Mouse (Mus musculus) heart, embryonic 15.5 days (tissue): ENCODE results near the gene Zfp963. TPM values are rescaled to one million over a fixed set of nuclear protein-coding genes. Genes with fewer than 3 reads are reported as not detected.
A peak's percentile ranks its signal among the peaks of the same experiment; 100 is the strongest.

Experiments used
- ATAC-seq: fragments of 200-750 bp; cut with Nextera tagmentation; replicated peaks from 2 replicates; pipeline ENCODE4 v1.8.0; 2017; ENCODE audit warnings: low read depth, moderate TSS enrichment; ENCODE audit not compliant: insufficient number of reproducible peaks, insufficient read depth, low FRiP score
- H3K27ac ChIP-seq: fragments of 300-500 bp; sonication (generic); 2 replicates; pipeline ENCODE4 v1.5.1; 2015; ENCODE audit warnings: mild to moderate bottlenecking, inconsistent platforms
- H3K27me3 ChIP-seq: fragments of 300-500 bp; sonication (generic); 2 replicates; pipeline ENCODE4 v1.6.1; 2015; ENCODE audit warnings: inconsistent platforms
- H3K36me3 ChIP-seq: fragments of 300-500 bp; sonication (generic); 2 replicates; pipeline ENCODE4 v1.6.1; 2015; ENCODE audit warnings: mild to moderate bottlenecking, inconsistent platforms
- H3K4me1 ChIP-seq: fragments of 300-500 bp; sonication (generic); replicated peaks from 2 replicates; pipeline ENCODE4 v1.6.1; 2015; ENCODE audit warnings: inconsistent platforms
- H3K4me2 ChIP-seq: fragments of 300-500 bp; sonication (generic); 2 replicates; pipeline ENCODE4 v1.6.1; 2015; ENCODE audit warnings: inconsistent platforms, mild to moderate bottlenecking, moderate library complexity
- H3K4me3 ChIP-seq: fragments of 300-500 bp; sonication (generic); 2 replicates; pipeline ENCODE4 v1.5.1; 2015; ENCODE audit warnings: mild to moderate bottlenecking, inconsistent platforms
- H3K9ac ChIP-seq: fragments of 300-500 bp; sonication (generic); 2 replicates; pipeline ENCODE4 v1.6.1; 2015; ENCODE audit warnings: mild to moderate bottlenecking, inconsistent platforms
- H3K9me3 ChIP-seq: fragments of 300-500 bp; sonication (generic); replicated peaks from 2 replicates; pipeline ENCODE4 v1.6.1; 2016; ENCODE audit warnings: inconsistent platforms
- WGBS: fragments of 180-500 bp; shearing (Covaris S2); methylation state at CpG from one replicate; pipeline ENCODE4 v1.1.7; 2015; ENCODE audit warnings: mixed read lengths; 5-methylcytosine and 5-hydroxymethylcytosine counted together
- polyA plus RNA-seq: library from polyadenylated mRNA; unstranded; fragments of >200 nt; fragmentation: Nextera tagmentation; extraction: Ambion mirVana; gene quantifications from 2 replicates; pipeline ENCODE4 v1.2.1, GENCODE M21; 2015

Zfp963 gene
- polyA plus RNA-seq: 3.1 and 4.6 TPM in 2 replicates

- WGBS: 3% methylated on average over 47 of the region's 48 CpGs
- Histone ChIP-seq H3K27ac (peak within 1 kb of the TSS; percentile 100), H3K4me2 (peak within 1 kb of the TSS; percentile 60), H3K36me3 (no peaks in the 10 kb centered on the region), H3K9me3 (no peaks in the 10 kb centered on the region), H3K4me3 (peak within 1 kb of the TSS; percentile 80), H3K4me1 (peaks cover 12% of the 10 kb centered on the region), H3K9ac (peak within 1 kb of the TSS; percentile 94), H3K27me3 (no peaks in the 10 kb centered on the region)
- peak; percentile 99 for ATAC-seq
Measured at GRCm38 (mm10) chr8:69749544-69750454, at the start of gene Zfp963. TSS of gene Zfp963 (minus strand) at chr8:69749970.

GRCm38 (mm10) chr8:69799261-69799660, 49.5 kb upstream of the Zfp963 start:
- H3K9me3 ChIP-seq: no peaks in the 10 kb centered on the region
- H3K4me2 ChIP-seq: no peak overlapping the region
- H3K9ac ChIP-seq: no peak overlapping the region
- H3K27me3 ChIP-seq: no peaks in the 10 kb centered on the region
- 91% methylated on average over 8 of the region's 8 CpGs for WGBS
- peaks cover 97% of the 10 kb centered on the region for H3K36me3 ChIP-seq
- H3K4me1 ChIP-seq: no peaks in the 10 kb centered on the region
- no peak for ATAC-seq
- H3K27ac ChIP-seq: no peak overlapping the region
- no peak overlapping the region for H3K4me3 ChIP-seq

GRCm38 (mm10) chr8:69797661-69798060, 47.9 kb upstream of the Zfp963 start:
- Histone ChIP-seq H3K9me3 (no peaks in the 10 kb centered on the region), H3K36me3 (peaks cover 88% of the 10 kb centered on the region), H3K27me3 (no peaks in the 10 kb centered on the region), H3K4me3 (no peak overlapping the region), H3K4me1 (peaks cover 3% of the 10 kb centered on the region), H3K4me2 (no peak overlapping the region), H3K9ac (no peak overlapping the region), H3K27ac (no peak overlapping the region)
- no peak for ATAC-seq
- WGBS: 93% methylated on average over 10 of the region's 10 CpGs

- no peaks in the 10 kb centered on the region for H3K9me3 ChIP-seq
- 90% methylated on average over 16 of the region's 16 CpGs for WGBS
- no peak for ATAC-seq
- H3K9ac ChIP-seq: no peak overlapping the region
- peaks cover 12% of the 10 kb centered on the region for H3K4me1 ChIP-seq
- no peak overlapping the region for H3K4me2 ChIP-seq
- H3K4me3 ChIP-seq: no peak overlapping the region
- no peak overlapping the region for H3K27ac ChIP-seq
- H3K36me3 ChIP-seq: peaks cover 79% of the 10 kb centered on the region
- no peaks in the 10 kb centered on the region for H3K27me3 ChIP-seq
Measured at GRCm38 (mm10) chr8:69796721-69797345, 47.1 kb upstream of the Zfp963 start.

- WGBS: 92% methylated on average over 6 of the region's 6 CpGs
- ATAC-seq: no peak
Measured at GRCm38 (mm10) chr8:69794901-69795300, 45.1 kb upstream of the Zfp963 start.

GRCm38 (mm10) chr8:69794096-69794495, 44.3 kb upstream of the Zfp963 start:
- Histone ChIP-seq H3K9ac (no peak overlapping the region), H3K4me3 (no peak overlapping the region), H3K4me1 (peaks cover 21% of the 10 kb centered on the region), H3K9me3 (no peaks in the 10 kb centered on the region), H3K36me3 (peaks cover 53% of the 10 kb centered on the region), H3K27ac (no peak overlapping the region), H3K27me3 (no peaks in the 10 kb centered on the region), H3K4me2 (no peak overlapping the region)
- ATAC-seq: no peak
- 85% methylated on average over 3 of the region's 3 CpGs for WGBS

More at GRCm38 (mm10) chr8:69794901-69795300, 45.1 kb upstream of the Zfp963 start:
- Histone ChIP-seq H3K27me3 (no peaks in the 10 kb centered on the region), H3K27ac (no peak overlapping the region), H3K36me3 (peaks cover 61% of the 10 kb centered on the region), H3K4me3 (no peak overlapping the region), H3K4me1 (peaks cover 18% of the 10 kb centered on the region), H3K4me2 (no peak overlapping the region), H3K9ac (no peak overlapping the region), H3K9me3 (no peaks in the 10 kb centered on the region)

- Histone ChIP-seq H3K4me1 (peaks cover 21% of the 10 kb centered on the region), H3K27me3 (no peaks in the 10 kb centered on the region), H3K9ac (no peak overlapping the region), H3K4me3 (no peak overlapping the region), H3K4me2 (no peak overlapping the region), H3K27ac (no peak overlapping the region), H3K9me3 (no peaks in the 10 kb centered on the region), H3K36me3 (peaks cover 48% of the 10 kb centered on the region)
- ATAC-seq: no peak
- WGBS: 90% methylated on average over 4 of the region's 4 CpGs
Measured at GRCm38 (mm10) chr8:69793666-69794065, 43.9 kb upstream of the Zfp963 start.

- WGBS: under 1% methylated on average over 47 of the region's 48 CpGs
- peak overlapping the region; percentile 90 for H3K27ac ChIP-seq
- no peaks in the 10 kb centered on the region for H3K9me3 ChIP-seq
- peaks cover 27% of the 10 kb centered on the region for H3K36me3 ChIP-seq
- H3K9ac ChIP-seq: peak overlapping the region; percentile 99
- peak; percentile 45 for ATAC-seq
- H3K4me3 ChIP-seq: peak overlapping the region; percentile 100
- no peaks in the 10 kb centered on the region for H3K27me3 ChIP-seq
- peak overlapping the region; percentile 91 for H3K4me2 ChIP-seq
- H3K4me1 ChIP-seq: peaks cover 21% of the 10 kb centered on the region
Measured at GRCm38 (mm10) chr8:69791415-69792068, 41.8 kb upstream of the Zfp963 start.

GRCm38 (mm10) chr8:69790773-69791367, 41.1 kb upstream of the Zfp963 start, which contains the start of the genes Atp13a1 and Zfp866:
TSS of gene Atp13a1 (plus strand) at chr8:69791163.
TSS of gene Zfp866 (minus strand) at chr8:69791178.
- Histone ChIP-seq H3K4me3 (peak within 1 kb of the TSS; percentile 100), H3K9ac (peak within 1 kb of the TSS; percentile 99), H3K9me3 (no peaks in the 10 kb centered on the region), H3K27ac (peak within 1 kb of the TSS; percentile 90), H3K4me2 (peak within 1 kb of the TSS; percentile 91), H3K4me1 (peaks cover 21% of the 10 kb centered on the region), H3K27me3 (no peaks in the 10 kb centered on the region), H3K36me3 (peaks cover 20% of the 10 kb centered on the region; the same call in 1 of the 2 replicates)
- ATAC-seq: peak; percentile 93
- under 1% methylated on average over 38 of the region's 38 CpGs for WGBS

- Histone ChIP-seq H3K9me3 (no peaks in the 10 kb centered on the region), H3K4me2 (peak overlapping the region; percentile 91), H3K4me1 (peaks cover 21% of the 10 kb centered on the region), H3K36me3 (peaks cover 15% of the 10 kb centered on the region; the same call in 1 of the 2 replicates), H3K27ac (peak overlapping the region; percentile 90), H3K9ac (peak overlapping the region; percentile 99), H3K4me3 (peak overlapping the region; percentile 100), H3K27me3 (no peaks in the 10 kb centered on the region)
- ATAC-seq: no peak
- WGBS: 27% methylated on average over 11 of the region's 11 CpGs
Measured at GRCm38 (mm10) chr8:69790364-69790763, 40.6 kb upstream of the Zfp963 start.
